Mouse (Mus musculus): ENCODE results near the gene Sema6d. TPM values are rescaled to one million over a fixed set of nuclear protein-coding genes. Genes with fewer than 3 reads are reported as not detected.

Sema6d gene
- polyA plus RNA-seq, 1 experiment from 2014 or later: 3.4 TPM

DNA sequence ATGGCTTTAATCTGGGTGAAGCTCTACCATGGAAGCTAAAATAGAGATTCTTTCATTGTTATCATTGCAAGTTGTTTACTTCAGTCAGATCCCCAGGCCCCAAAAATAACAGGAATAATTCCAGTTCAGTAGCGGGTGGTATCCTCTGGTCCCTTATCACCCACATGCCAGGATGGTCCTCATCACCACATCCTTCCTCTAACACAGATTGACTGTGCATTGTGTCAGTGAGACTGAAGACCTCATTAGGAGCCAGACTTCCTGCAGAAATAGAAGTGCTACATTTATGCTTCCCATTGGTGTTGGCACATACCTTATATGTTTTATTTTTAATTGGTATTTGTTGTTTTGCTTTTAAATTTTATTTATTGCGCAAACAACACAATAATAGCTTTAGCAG is 354.4 kb downstream of the Sema6d start:
- H3K36me3 ChIP-seq (replicated peaks): no peaks in the 10 kb centered on the region
- no peak for ATAC-seq (ENCODE audit: insufficient read depth)
- no peaks in the 10 kb centered on the region for H3K9me3 ChIP-seq (replicated peaks)
- no peaks in the 10 kb centered on the region for H3K27me3 ChIP-seq
- 30% methylated on average over 2 of the region's 2 CpGs for WGBS (ENCODE audit: insufficient replicate concordance)
- no peak overlapping the region for H3K4me3 ChIP-seq (replicated peaks)
- H3K27ac ChIP-seq (replicated peaks): no peak overlapping the region
- H3K4me1 ChIP-seq (replicated peaks): no peaks in the 10 kb centered on the region
- no peak overlapping the region for H3K9ac ChIP-seq
- no peak overlapping the region for H3K4me2 ChIP-seq

DNA sequence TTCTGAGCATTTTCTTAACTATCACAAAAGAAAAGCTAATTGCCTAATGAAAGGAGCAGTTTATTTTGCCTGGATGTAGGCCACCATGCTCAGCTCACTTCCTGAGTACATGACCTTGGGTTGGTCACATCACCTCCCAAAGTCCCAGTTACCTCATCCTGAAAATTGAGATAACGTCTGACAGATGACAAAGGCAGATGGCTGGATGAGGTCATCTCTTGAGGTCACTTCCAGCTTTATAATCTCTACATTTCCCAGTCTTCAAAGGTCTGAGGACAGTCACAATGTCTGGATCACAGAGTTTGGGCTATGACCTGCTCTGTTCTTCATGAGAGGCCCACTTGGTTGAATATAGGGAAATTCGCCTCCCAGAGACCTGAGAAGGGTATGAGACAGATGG is 366.1 kb downstream of the Sema6d start:
- Histone ChIP-seq H3K4me1 (replicated peaks) (no peaks in the 10 kb centered on the region), H3K4me3 (replicated peaks) (no peak overlapping the region), H3K36me3 (replicated peaks) (no peaks in the 10 kb centered on the region), H3K27ac (replicated peaks) (no peak overlapping the region), H3K27me3 (no peaks in the 10 kb centered on the region), H3K4me2 (no peak overlapping the region), H3K9ac (no peak overlapping the region), H3K9me3 (replicated peaks) (no peaks in the 10 kb centered on the region)
- ATAC-seq (ENCODE audit: insufficient read depth): no peak
- 47% methylated on average over 2 of the region's 2 CpGs for WGBS (ENCODE audit: insufficient replicate concordance)

DNA sequence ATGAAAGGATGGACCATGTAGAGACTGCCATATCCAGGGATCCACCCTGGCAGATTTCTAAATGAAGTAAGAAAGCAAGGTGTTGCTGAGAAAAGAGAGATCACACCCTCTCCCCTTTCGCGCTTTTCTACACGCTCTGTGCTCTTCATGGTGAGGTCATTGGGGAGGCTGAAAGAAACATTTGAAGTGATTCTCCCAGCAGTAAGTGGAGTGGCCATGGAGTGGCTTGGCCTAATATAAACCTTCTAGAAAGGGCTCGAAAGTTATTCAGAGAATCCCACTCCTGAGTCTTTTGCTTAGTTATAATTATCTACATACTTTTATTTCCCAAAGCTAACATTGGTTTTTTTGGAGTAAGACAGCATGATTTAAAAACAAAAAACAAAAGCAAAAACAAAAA is 367.2 kb downstream of the Sema6d start:
- Histone ChIP-seq H3K4me1 (replicated peaks) (no peaks in the 10 kb centered on the region), H3K27me3 (no peaks in the 10 kb centered on the region), H3K9ac (no peak overlapping the region), H3K4me3 (replicated peaks) (no peak overlapping the region), H3K9me3 (replicated peaks) (no peaks in the 10 kb centered on the region), H3K27ac (replicated peaks) (no peak overlapping the region), H3K36me3 (replicated peaks) (no peaks in the 10 kb centered on the region), H3K4me2 (no peak overlapping the region)
- ATAC-seq (ENCODE audit: insufficient read depth): no peak
- WGBS (ENCODE audit: insufficient replicate concordance): 84% methylated on average over 4 of the region's 4 CpGs

GRCm38 (mm10) chr2:124458028-124458427 is 368.3 kb downstream of the Sema6d start:
- Histone ChIP-seq H3K4me2 (no peak overlapping the region), H3K27ac (replicated peaks) (no peak overlapping the region), H3K36me3 (replicated peaks) (no peaks in the 10 kb centered on the region), H3K9me3 (replicated peaks) (no peaks in the 10 kb centered on the region), H3K4me1 (replicated peaks) (no peaks in the 10 kb centered on the region), H3K9ac (no peak overlapping the region), H3K4me3 (replicated peaks) (no peak overlapping the region), H3K27me3 (no peaks in the 10 kb centered on the region)
- 45% methylated on average over 2 of the region's 2 CpGs for WGBS (ENCODE audit: insufficient replicate concordance)
- no peak for ATAC-seq (ENCODE audit: insufficient read depth)

DNA sequence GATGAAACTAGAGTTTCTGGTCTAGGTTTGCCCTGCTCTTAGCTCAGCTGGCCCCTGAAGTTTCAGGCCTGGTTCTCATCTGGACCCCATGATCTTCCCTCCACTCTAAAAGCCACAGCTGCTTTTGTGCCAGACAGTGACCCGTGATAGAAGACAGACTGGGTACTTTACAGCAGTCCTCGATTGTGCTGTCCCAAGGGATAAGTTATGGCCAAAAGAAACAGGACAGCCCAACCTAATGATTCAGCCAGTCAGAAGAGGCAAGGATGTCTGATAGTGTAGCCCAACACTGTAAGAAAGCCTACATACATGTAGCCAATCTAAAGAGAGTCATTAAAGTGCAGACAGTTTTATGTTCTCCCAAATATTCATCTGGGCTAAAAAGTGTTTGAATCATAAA is 371.2 kb downstream of the Sema6d start:
- H3K27ac ChIP-seq (replicated peaks): no peak overlapping the region
- WGBS (ENCODE audit: insufficient replicate concordance): 32% methylated on average over 2 of the region's 2 CpGs

DNA sequence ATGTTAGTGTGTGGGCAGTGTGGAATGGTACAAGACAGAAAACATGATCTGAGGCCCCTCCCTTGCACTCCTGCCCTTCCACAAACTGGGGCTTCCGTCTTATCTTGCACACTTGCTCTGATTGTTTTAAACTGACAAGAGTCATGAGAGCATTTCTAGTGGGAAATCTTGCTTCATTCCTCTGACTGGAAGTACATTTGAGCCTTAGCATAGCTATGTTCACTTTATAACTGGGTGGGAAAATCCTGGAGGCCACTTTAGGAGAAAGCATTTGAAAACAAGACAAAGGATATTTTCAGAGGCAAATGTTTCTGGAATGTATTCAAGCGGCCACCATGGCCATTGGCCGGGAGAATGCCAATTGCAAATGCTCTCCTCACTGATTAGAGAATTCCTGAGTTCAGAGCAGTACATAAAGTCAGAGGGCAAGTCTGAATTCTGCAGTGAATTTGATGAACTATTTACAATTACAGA is 371.6 kb downstream of the Sema6d start:
- Histone ChIP-seq H3K4me1 (replicated peaks) (no peaks in the 10 kb centered on the region), H3K27ac (replicated peaks) (no peak overlapping the region), H3K4me2 (no peak overlapping the region), H3K36me3 (replicated peaks) (no peaks in the 10 kb centered on the region), H3K4me3 (replicated peaks) (no peak overlapping the region), H3K27me3 (no peaks in the 10 kb centered on the region), H3K9ac (no peak overlapping the region), H3K9me3 (replicated peaks) (no peaks in the 10 kb centered on the region)
- ATAC-seq (ENCODE audit: insufficient read depth): no peak
- WGBS (ENCODE audit: insufficient replicate concordance): 44% methylated on average over 3 of the region's 3 CpGs

More for the DNA sequence above, 371.2 kb downstream of the Sema6d start:
- Histone ChIP-seq H3K9ac (no peak overlapping the region), H3K36me3 (replicated peaks) (no peaks in the 10 kb centered on the region), H3K4me3 (replicated peaks) (no peak overlapping the region), H3K4me2 (no peak overlapping the region), H3K4me1 (replicated peaks) (no peaks in the 10 kb centered on the region), H3K9me3 (replicated peaks) (no peaks in the 10 kb centered on the region), H3K27me3 (no peaks in the 10 kb centered on the region)
- ATAC-seq (ENCODE audit: insufficient read depth): no peak

DNA sequence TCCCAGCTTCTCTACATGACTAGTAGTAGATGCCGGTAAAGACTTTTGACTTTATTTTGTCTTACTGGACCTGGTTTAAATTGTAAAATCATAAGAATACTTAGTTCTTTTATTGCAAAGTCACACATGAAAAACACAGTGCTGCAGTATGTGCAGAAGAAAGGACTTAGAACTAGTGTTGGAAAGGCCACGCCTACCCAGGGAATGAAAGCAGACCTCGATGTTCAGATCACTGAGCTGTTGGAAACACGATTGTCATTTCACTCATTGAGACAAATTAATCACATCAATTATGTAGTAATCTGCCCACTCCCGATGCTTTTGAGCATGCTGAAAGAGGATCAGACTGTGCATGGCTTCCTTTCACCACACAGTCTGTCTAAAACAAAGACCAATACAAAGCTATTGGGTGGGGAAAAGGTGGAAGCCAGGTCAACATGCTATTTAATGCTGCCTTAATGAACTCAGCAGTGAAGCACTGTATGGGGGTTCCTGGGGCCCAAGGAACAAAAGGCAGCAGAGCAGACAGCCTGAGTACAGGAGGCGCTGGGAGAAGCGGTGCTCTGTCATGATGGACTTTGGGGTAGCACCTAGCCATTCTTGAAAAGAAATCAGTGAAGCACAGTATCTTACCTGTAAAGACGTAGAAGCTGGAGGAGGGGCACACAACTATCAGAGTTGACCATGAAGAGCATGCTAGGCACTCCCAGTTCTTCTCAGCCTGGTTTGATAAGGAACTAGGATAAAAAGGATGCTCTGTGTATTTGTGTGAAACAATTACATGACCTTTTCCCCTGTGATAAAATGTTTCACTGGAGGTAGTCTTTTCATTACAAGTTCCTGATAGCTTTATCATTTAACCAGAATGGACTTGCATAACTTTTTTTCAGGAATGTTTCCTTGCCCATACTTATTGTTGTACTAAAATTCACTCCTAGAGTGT is 375.5 kb downstream of the Sema6d start:
- H3K27ac ChIP-seq (replicated peaks): no peak overlapping the region
- no peak for ATAC-seq (ENCODE audit: insufficient read depth)
- no peak overlapping the region for H3K9ac ChIP-seq
- WGBS (ENCODE audit: insufficient replicate concordance): 63% methylated on average over 8 of the region's 8 CpGs
- H3K36me3 ChIP-seq (replicated peaks): no peaks in the 10 kb centered on the region
- H3K4me1 ChIP-seq (replicated peaks): no peaks in the 10 kb centered on the region
- H3K4me2 ChIP-seq: no peak overlapping the region
- H3K4me3 ChIP-seq (replicated peaks): no peak overlapping the region
- H3K9me3 ChIP-seq (replicated peaks): no peaks in the 10 kb centered on the region
- H3K27me3 ChIP-seq: no peaks in the 10 kb centered on the region

- Histone ChIP-seq H3K9me3 (replicated peaks) (no peaks in the 10 kb centered on the region), H3K9ac (no peak overlapping the region), H3K4me3 (replicated peaks) (no peak overlapping the region), H3K36me3 (replicated peaks) (no peaks in the 10 kb centered on the region), H3K27ac (replicated peaks) (no peak overlapping the region), H3K4me1 (replicated peaks) (no peaks in the 10 kb centered on the region), H3K4me2 (no peak overlapping the region), H3K27me3 (no peaks in the 10 kb centered on the region)
- no peak for ATAC-seq (ENCODE audit: insufficient read depth)
- WGBS (ENCODE audit: insufficient replicate concordance): 52% methylated on average over 1 of the region's 1 CpGs
These were observed 377.7 kb downstream of the Sema6d start for GRCm38 (mm10) chr2:124467429-124467828.

- 50% methylated on average over 10 of the region's 10 CpGs for WGBS (ENCODE audit: insufficient replicate concordance)
- Histone ChIP-seq H3K9ac (no peak overlapping the region), H3K4me3 (replicated peaks) (no peak overlapping the region), H3K27ac (replicated peaks) (no peak overlapping the region), H3K9me3 (replicated peaks) (no peaks in the 10 kb centered on the region), H3K4me2 (no peak overlapping the region), H3K4me1 (replicated peaks) (no peaks in the 10 kb centered on the region), H3K36me3 (replicated peaks) (no peaks in the 10 kb centered on the region), H3K27me3 (no peaks in the 10 kb centered on the region)
- ATAC-seq (ENCODE audit: insufficient read depth): no peak
These were observed 380.7 kb downstream of the Sema6d start for GRCm38 (mm10) chr2:124470346-124471042.

DNA sequence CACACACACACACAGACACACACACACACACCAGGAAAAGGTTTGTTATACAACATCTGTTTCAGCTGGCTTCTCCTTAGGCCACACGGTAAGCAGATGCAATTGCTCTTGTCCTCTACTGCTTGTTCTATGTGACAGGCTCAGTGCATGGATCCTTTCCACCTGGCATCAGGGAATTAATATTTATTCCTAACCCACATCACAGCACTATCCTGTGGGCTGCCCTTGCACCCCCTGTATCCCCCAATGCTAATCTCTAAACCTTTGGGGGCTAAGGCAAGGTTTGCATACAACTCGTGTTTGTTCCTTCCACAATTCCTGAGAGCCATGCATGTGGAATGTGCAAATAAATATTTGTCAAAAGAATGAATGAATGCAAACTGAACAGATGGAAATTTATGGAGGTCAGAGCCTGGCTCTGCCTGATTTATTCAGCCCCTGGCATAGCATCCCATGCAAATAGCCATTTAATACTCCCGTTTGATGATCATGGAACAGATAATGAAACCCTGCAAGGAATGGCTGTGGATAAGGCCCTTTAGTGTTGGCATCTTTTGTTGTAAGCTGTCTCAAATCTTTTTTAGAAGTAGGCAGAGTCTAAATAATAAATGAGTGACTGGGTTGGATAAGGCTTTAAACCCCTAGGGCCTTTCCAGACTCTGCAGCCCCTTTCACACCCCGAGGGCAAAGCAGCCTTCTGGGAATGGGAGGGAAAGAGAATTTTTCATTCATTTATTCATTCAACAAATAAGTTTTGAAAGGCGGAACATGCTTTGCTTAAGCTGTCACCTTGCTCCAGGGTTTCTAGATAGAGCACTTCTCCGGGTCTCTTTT is 383.1 kb downstream of the Sema6d start:
- no peak for ATAC-seq (ENCODE audit: insufficient read depth)
- no peaks in the 10 kb centered on the region for H3K36me3 ChIP-seq (replicated peaks)
- H3K4me3 ChIP-seq (replicated peaks): no peak overlapping the region
- H3K9ac ChIP-seq: no peak overlapping the region
- H3K27ac ChIP-seq (replicated peaks): no peak overlapping the region
- 68% methylated on average over 6 of the region's 6 CpGs for WGBS (ENCODE audit: insufficient replicate concordance)
- H3K9me3 ChIP-seq (replicated peaks): no peaks in the 10 kb centered on the region
- no peaks in the 10 kb centered on the region for H3K27me3 ChIP-seq
- H3K4me1 ChIP-seq (replicated peaks): no peaks in the 10 kb centered on the region
- H3K4me2 ChIP-seq: no peak overlapping the region

GRCm38 (mm10) chr2:124477904-124478303 is 388.1 kb downstream of the Sema6d start:
- no peak overlapping the region for H3K27ac ChIP-seq (replicated peaks)
- H3K4me2 ChIP-seq: no peak overlapping the region
- H3K4me3 ChIP-seq (replicated peaks): no peak overlapping the region
- H3K27me3 ChIP-seq: no peaks in the 10 kb centered on the region
- H3K36me3 ChIP-seq (replicated peaks): no peaks in the 10 kb centered on the region
- no peaks in the 10 kb centered on the region for H3K9me3 ChIP-seq (replicated peaks)
- no peaks in the 10 kb centered on the region for H3K4me1 ChIP-seq (replicated peaks)
- no peak for ATAC-seq (ENCODE audit: insufficient read depth)
- no peak overlapping the region for H3K9ac ChIP-seq
